Mouse (Mus musculus): ENCODE results near the gene Nthl1.

- TF ChIP-seq CTCF (IDR thresholded peaks at IDR 0.05; ENCODE audit: insufficient read depth, low read length), result no peak
- no peak for TF ChIP-seq POLR2A (IDR thresholded peaks at IDR 0.05; ENCODE audit: borderline replicate concordance, extremely low read depth, low read depth, low read length)
Observed at GRCm38 (mm10) chr17:24610711-24611110, 21.8 kb upstream of the Nthl1 start.
